Mouse (Mus musculus) intestine, postnatal 0 days (tissue): ENCODE measurements around the gene Zkscan2. TPM values are rescaled to one million over a fixed set of nuclear protein-coding genes. Genes with fewer than 3 reads are reported as not detected.

Source experiments
- ATAC-seq: fragments of 200-750 bp; cut with Nextera tagmentation; 2 replicates; pipeline ENCODE4 v1.8.0; 2017; ENCODE audit warnings: mild to moderate bottlenecking, moderate TSS enrichment, moderate library complexity
- H3K27ac ChIP-seq: fragments of 300-500 bp; sonication (generic); 2 replicates; pipeline ENCODE4 v1.5.1; 2014; ENCODE audit warnings: mild to moderate bottlenecking, low read depth, low read length, moderate library complexity
- H3K27me3 ChIP-seq: fragments of 300-500 bp; sonication (generic); replicated peaks from 2 replicates; pipeline ENCODE4 v1.6.1; 2014; ENCODE audit warnings: low read length, mixed read lengths; ENCODE audit not compliant: control insufficient read depth, insufficient read depth
- H3K36me3 ChIP-seq: fragments of 300-500 bp; sonication (generic); 2 replicates; pipeline ENCODE4 v1.6.1; 2014; ENCODE audit warnings: mild to moderate bottlenecking, moderate library complexity; ENCODE audit not compliant: control insufficient read depth, insufficient read depth
- H3K4me1 ChIP-seq: fragments of 300-500 bp; sonication (generic); replicated peaks from 2 replicates; pipeline ENCODE4 v1.6.1; 2014; ENCODE audit warnings: antibody characterized with exemption, low read length, mixed read lengths; ENCODE audit not compliant: control insufficient read depth, insufficient read depth
- H3K4me2 ChIP-seq: fragments of 300-500 bp; sonication (generic); replicated peaks from 2 replicates; pipeline ENCODE4 v1.6.1; 2014; ENCODE audit warnings: low read depth, mild to moderate bottlenecking, moderate library complexity
- H3K4me3 ChIP-seq: fragments of 300-500 bp; sonication (generic); 2 replicates; pipeline ENCODE4 v1.5.1; 2014; ENCODE audit warnings: low read depth, low read length
- H3K9ac ChIP-seq: fragments of 300-500 bp; sonication (generic); 2 replicates; pipeline ENCODE4 v1.6.1; 2014; ENCODE audit warnings: mild to moderate bottlenecking, low read depth, low read length
- H3K9me3 ChIP-seq: fragments of 300-500 bp; sonication (generic); 2 replicates; pipeline ENCODE4 v1.6.1; 2016; ENCODE audit warnings: mixed run types; ENCODE audit not compliant: control insufficient read depth
- CTCF ChIP-seq: sonication (generic); IDR thresholded peaks from 2 replicates; pipeline ENCODE4 v1.5.1; 2016; ENCODE audit warnings: low read depth, mild to moderate bottlenecking, control low read depth, antibody characterized with exemption, moderate library complexity
- WGBS: fragments of 180-500 bp; shearing (Covaris S2); extraction: QIAGEN DNeasy Blood & Tissue Kit; methylation state at CpG from one replicate; pipeline ENCODE4 v1.1.7; 2014; 5-methylcytosine and 5-hydroxymethylcytosine counted together
- polyA plus RNA-seq: library from polyadenylated mRNA; unstranded; fragments of >200 nt; fragmentation: Nextera tagmentation; extraction: Ambion mirVana; gene quantifications from 2 replicates; pipeline ENCODE4 v1.2.1, GENCODE M21; 2015

The Zkscan2 gene
- polyA plus RNA-seq, 1 experiment from 2014 or later, result 0.31 TPM

- no peaks in the 10 kb centered on the region for H3K4me1 ChIP-seq
- no peak for ATAC-seq
- no peak overlapping the region for H3K27ac ChIP-seq
- H3K9ac ChIP-seq, result no peak overlapping the region
- H3K9me3 ChIP-seq, result no peaks in the 10 kb centered on the region
- WGBS, result 92% methylated on average over 4 of the region's 4 CpGs
- H3K4me3 ChIP-seq, result no peak overlapping the region
- no peak overlapping the region for H3K4me2 ChIP-seq
- H3K36me3 ChIP-seq, result no peaks in the 10 kb centered on the region
- TF ChIP-seq CTCF, result no peak
- H3K27me3 ChIP-seq, result no peaks in the 10 kb centered on the region
Observed at GRCm38 (mm10) chr7:123461316-123461715, 38.9 kb downstream of the Zkscan2 start.

- H3K9ac ChIP-seq, result no peak overlapping the region
Observed at GRCm38 (mm10) chr7:123459247-123459646, 41.0 kb downstream of the Zkscan2 start.

GRCm38 (mm10) chr7:123458309-123458708, 41.9 kb downstream of the Zkscan2 start:
- no peaks in the 10 kb centered on the region for H3K27me3 ChIP-seq
- WGBS, result 82% methylated on average over 4 of the region's 4 CpGs
- ATAC-seq, result no peak

More at GRCm38 (mm10) chr7:123459247-123459646, 41.0 kb downstream of the Zkscan2 start:
- H3K27me3 ChIP-seq, result no peaks in the 10 kb centered on the region
- H3K4me3 ChIP-seq, result no peak overlapping the region
- H3K27ac ChIP-seq, result no peak overlapping the region
- H3K9me3 ChIP-seq, result no peaks in the 10 kb centered on the region
- WGBS, result 64% methylated on average over 4 of the region's 4 CpGs
- H3K4me1 ChIP-seq, result no peaks in the 10 kb centered on the region
- no peak for TF ChIP-seq CTCF
- H3K4me2 ChIP-seq, result no peak overlapping the region
- no peaks in the 10 kb centered on the region for H3K36me3 ChIP-seq
- no peak for ATAC-seq

GRCm38 (mm10) chr7:123455088-123455487, 45.2 kb downstream of the Zkscan2 start:
- Histone ChIP-seq H3K36me3 (no peaks in the 10 kb centered on the region), H3K4me2 (no peak overlapping the region), H3K27ac (no peak overlapping the region), H3K4me1 (0 out of 2 replicates have a peak, but pooled peaks cover 6% of the 10 kb centered on the region), H3K9me3 (no peaks in the 10 kb centered on the region), H3K9ac (no peak overlapping the region), H3K4me3 (no peak overlapping the region), H3K27me3 (no peaks in the 10 kb centered on the region)
- WGBS, result 78% methylated on average over 3 of the region's 3 CpGs
- no peak for ATAC-seq
- TF ChIP-seq CTCF, result no peak

More at GRCm38 (mm10) chr7:123458309-123458708, 41.9 kb downstream of the Zkscan2 start:
- H3K4me3 ChIP-seq, result no peak overlapping the region
- H3K4me2 ChIP-seq, result no peak overlapping the region
- H3K9ac ChIP-seq, result no peak overlapping the region
- H3K4me1 ChIP-seq, result 0 out of 2 replicates have a peak, but pooled peaks cover 3% of the 10 kb centered on the region
- TF ChIP-seq CTCF, result no peak
- no peaks in the 10 kb centered on the region for H3K9me3 ChIP-seq
- no peaks in the 10 kb centered on the region for H3K36me3 ChIP-seq
- H3K27ac ChIP-seq, result no peak overlapping the region

GRCm38 (mm10) chr7:123453066-123453465, 47.2 kb downstream of the Zkscan2 start:
- Histone ChIP-seq H3K4me3 (no peak overlapping the region), H3K36me3 (no peaks in the 10 kb centered on the region), H3K27ac (peak overlapping the region; percentile 54; the same call in 1 of the 2 replicates), H3K4me2 (peak overlapping the region; percentile 37), H3K27me3 (no peaks in the 10 kb centered on the region), H3K9me3 (no peaks in the 10 kb centered on the region), H3K9ac (no peak overlapping the region), H3K4me1 (0 out of 2 replicates have a peak, but pooled peaks cover 6% of the 10 kb centered on the region)
- no peak for ATAC-seq
- 47% methylated on average over 8 of the region's 8 CpGs for WGBS
- no peak for TF ChIP-seq CTCF

- no peak overlapping the region for H3K9ac ChIP-seq
- peak overlapping the region; percentile 50 for H3K27ac ChIP-seq
Observed at GRCm38 (mm10) chr7:123452551-123452950, 47.7 kb downstream of the Zkscan2 start.

More at GRCm38 (mm10) chr7:123452551-123452950, 47.7 kb downstream of the Zkscan2 start:
- Histone ChIP-seq H3K4me3 (no peak overlapping the region), H3K27me3 (no peaks in the 10 kb centered on the region), H3K4me1 (0 out of 2 replicates have a peak, but pooled peaks cover 6% of the 10 kb centered on the region), H3K36me3 (no peaks in the 10 kb centered on the region), H3K9me3 (no peaks in the 10 kb centered on the region), H3K4me2 (0 out of 2 replicates have a peak overlapping the region, but pooled peaks have one; percentile 6)
- WGBS, result 34% methylated on average over 6 of the region's 6 CpGs
- ATAC-seq, result no peak
- no peak for TF ChIP-seq CTCF
